Mouse (Mus musculus): Measurements from ENCODE around the gene Zfp628.

DNA sequence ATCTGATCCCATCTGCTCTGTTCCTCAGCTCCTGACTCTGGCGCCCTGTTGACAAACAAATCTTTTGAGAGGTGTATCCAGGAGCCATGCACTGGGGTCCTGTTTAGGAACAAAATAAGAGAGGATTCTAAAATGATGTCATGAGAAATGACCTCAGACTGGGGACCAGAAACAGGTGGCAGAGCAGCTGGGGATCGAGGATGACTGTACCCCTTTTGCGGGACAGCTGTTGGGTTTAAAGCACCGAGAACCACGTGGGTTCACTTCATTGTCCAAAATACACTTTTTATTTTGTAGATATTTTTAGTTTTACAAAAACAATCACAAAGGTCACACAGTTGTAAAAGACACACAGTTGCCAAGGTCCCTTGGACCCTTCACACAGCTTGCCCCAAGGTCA lies 50.0 kb downstream of the Zfp628 start:
- no peak for TF ChIP-seq POLR2A (IDR thresholded peaks at IDR 0.05; ENCODE audit: low read depth, low read length)
- TF ChIP-seq CTCF (conservative IDR thresholded peaks at IDR 0.05; ENCODE audit: insufficient read depth, insufficient read length, low read depth, low read length), result no peak
